Mouse (Mus musculus): ENCODE measurements around the gene 4931428F04Rik. TPM values are rescaled to one million over a fixed set of nuclear protein-coding genes. Genes with fewer than 3 reads are reported as not detected.
"Not testable (repeated sequence)": the region's sequence is repeated elsewhere in the genome, so short reads cannot be mapped to it uniquely, and the experiment has no call there.

The 4931428F04Rik gene
- polyA plus RNA-seq, 1 experiment = 1.6 TPM

DNA sequence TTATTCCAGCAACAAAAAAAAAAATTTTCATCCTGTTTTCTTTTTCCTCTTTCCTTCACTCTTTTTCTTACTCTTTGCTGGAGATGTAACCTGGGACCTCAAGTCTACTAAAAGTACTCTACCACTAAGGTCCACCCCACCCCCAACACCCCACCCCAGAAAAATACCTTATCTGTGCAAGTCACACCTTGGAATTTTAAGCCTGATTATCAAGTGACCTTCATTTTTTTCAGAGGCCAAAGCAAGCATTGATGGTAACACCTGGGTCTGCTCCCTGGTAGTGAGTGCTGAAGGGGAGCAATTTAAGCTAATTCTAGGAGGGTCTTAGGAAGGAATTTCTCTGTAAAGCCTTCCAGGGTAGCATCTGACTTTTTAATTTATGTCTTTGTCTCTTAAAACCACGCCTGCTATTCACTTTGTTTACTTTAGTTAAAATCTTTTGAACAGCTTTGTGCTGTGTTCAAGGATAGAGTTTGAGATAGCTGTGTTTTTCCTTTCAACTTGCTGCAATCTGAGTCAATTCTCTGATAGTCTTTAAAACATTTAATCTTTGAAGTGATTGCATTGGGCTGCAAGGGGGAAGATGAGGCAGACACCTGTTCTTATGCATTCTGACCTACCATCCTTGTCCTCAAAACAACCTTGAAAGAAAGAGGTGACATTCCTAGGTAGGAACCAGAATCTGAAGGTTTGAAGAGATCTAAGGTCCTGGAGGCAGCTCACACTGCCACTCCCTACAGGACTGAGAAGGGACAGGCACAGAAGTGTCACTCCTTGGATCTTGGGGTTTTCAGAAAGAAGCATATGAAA is 56.3 kb downstream of the 4931428F04Rik start:
- Histone ChIP-seq H3K36me3 (replicated peaks; ENCODE audit: low read length) (peaks cover 68% of the 10 kb centered on the region), H3K4me3 (replicated peaks) (no peak overlapping the region), H3K4me1 (peaks cover 28% of the 10 kb centered on the region), H3K9me3 (no peaks in the 10 kb centered on the region), H3K27me3 (replicated peaks) (no peaks in the 10 kb centered on the region)
- TF ChIP-seq FLI1 (IDR thresholded peaks at IDR 0.05; ENCODE audit: low read length) (no peak), GATA1 (IDR thresholded peaks at IDR 0.05; ENCODE audit: borderline replicate concordance, low read length) (no peak)

DNA sequence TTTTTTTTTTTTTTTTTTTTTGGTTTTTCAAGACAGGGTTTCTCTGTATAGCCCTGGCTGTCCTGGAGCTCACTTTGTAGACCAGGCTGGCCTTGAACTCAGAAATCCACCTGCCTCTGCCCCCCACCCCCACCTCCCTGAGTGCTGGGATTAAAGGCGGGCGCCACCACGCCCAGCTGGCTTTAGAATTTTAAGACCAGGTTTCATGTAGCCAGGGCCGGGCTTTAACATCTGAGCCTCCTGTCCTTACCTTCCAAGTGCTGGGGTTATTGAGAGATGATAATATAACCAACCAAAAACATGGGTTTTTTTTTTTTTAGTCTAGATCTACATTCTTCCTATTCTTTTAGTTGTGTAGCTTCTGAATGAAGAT is 57.4 kb downstream of the 4931428F04Rik start:
- H3K9me3 ChIP-seq; H3K4me3 ChIP-seq (replicated peaks); H3K27me3 ChIP-seq (replicated peaks): not testable (repeated sequence)
- H3K4me1 ChIP-seq = peaks cover 29% of the 10 kb centered on the region
- peaks cover 64% of the 10 kb centered on the region for H3K36me3 ChIP-seq (replicated peaks; ENCODE audit: low read length)

DNA sequence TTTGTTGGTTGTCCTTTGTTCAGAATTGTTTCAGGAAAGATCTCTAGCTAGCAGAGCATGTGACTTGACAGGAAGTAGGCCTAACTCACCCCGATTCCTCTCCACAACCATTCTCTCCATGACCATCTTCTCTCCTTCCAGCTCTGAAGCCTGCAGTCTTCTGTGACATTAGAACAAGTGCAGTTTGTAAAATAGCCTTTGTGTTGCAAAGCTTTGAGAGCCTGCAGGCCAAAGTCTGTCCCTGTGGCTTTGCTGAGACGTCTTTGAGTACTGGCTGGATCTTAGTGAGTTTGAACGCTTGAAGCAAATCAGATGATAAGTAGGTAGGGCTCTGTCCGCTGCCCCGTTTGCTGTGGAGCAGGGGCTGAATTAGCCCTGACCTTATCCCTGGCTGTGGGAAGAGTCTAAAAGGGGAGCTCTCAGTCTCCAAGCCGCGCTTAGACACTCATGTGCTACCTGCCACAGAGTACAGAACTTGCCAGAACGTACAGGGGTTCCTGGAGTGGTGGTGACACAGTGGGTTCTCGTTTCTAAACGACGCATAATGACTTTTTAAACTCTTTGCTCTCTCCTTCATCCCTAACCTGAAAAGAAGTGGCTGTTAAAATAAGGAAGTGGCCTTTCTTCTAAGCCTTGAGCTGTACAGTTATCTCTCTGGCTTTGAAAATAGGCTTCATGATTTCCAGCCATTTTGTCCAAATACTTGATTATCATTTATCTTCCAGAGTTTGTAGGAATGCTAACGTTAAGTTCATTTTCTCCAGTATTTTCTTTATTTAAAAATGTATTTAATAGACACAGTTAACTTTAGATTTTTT is 58.0 kb downstream of the 4931428F04Rik start:
- Histone ChIP-seq H3K4me1 (peaks cover 34% of the 10 kb centered on the region), H3K9me3 (no peaks in the 10 kb centered on the region), H3K27me3 (replicated peaks) (no peaks in the 10 kb centered on the region), H3K4me3 (replicated peaks) (no peak overlapping the region), H3K36me3 (replicated peaks; ENCODE audit: low read length) (peaks cover 59% of the 10 kb centered on the region)
- no peak for TF ChIP-seq GATA1 (IDR thresholded peaks at IDR 0.05; ENCODE audit: borderline replicate concordance, low read length)
- no peak for TF ChIP-seq FLI1 (IDR thresholded peaks at IDR 0.05; ENCODE audit: low read length)

Other genes with a start within 250 kb of the 4931428F04Rik start
- gene Ces3a, start 241.3 kb downstream of the 4931428F04Rik start, polyA plus RNA-seq (2012; ENCODE audit: insufficient read depth, low replicate concordance) = not detected in 2 replicates
- gene Ces3b, start 206.1 kb downstream of the 4931428F04Rik start, polyA plus RNA-seq (2012; ENCODE audit: insufficient read depth, low replicate concordance) = not detected in 2 replicates
- not detected in 2 replicates for gene Ces4a, start 158.1 kb downstream of the 4931428F04Rik start, polyA plus RNA-seq (2012; ENCODE audit: insufficient read depth, low replicate concordance)
- 2.1 and 15.3 TPM in 2 replicates for gene Cbfb, start 119.2 kb downstream of the 4931428F04Rik start, polyA plus RNA-seq (2012; ENCODE audit: insufficient read depth, low replicate concordance)
- gene D230025D16Rik, start 64.7 kb downstream of the 4931428F04Rik start, polyA plus RNA-seq (2012; ENCODE audit: insufficient read depth, low replicate concordance) = 1.4 and 2.1 TPM in 2 replicates
- gene B3gnt9, start 34.7 kb downstream of the 4931428F04Rik start, polyA plus RNA-seq (2012; ENCODE audit: insufficient read depth, low replicate concordance) = 4.9 and 14.6 TPM in 2 replicates
- gene Tradd, start 25.3 kb downstream of the 4931428F04Rik start, polyA plus RNA-seq (2012; ENCODE audit: insufficient read depth, low replicate concordance) = 32.6 and 35.8 TPM in 2 replicates
- 6.2 and 8.9 TPM in 2 replicates for gene Fbxl8, start 25.2 kb downstream of the 4931428F04Rik start, polyA plus RNA-seq (2012; ENCODE audit: insufficient read depth, low replicate concordance)
- gene Hsf4, start 20.1 kb downstream of the 4931428F04Rik start, polyA plus RNA-seq (2012; ENCODE audit: insufficient read depth, low replicate concordance) = 0.73 TPM in 1 of 2 replicates, not detected in the other
- 0.41 TPM in 1 of 2 replicates, not detected in the other for gene Nol3, start 13.7 kb downstream of the 4931428F04Rik start, polyA plus RNA-seq (2012; ENCODE audit: insufficient read depth, low replicate concordance)
- gene Exoc3l, start 6.2 kb upstream of the 4931428F04Rik start, polyA plus RNA-seq (2012; ENCODE audit: insufficient read depth, low replicate concordance) = 76.3 and 141 TPM in 2 replicates
- 39.4 and 41.2 TPM in 2 replicates for gene E2f4, start 7.8 kb upstream of the 4931428F04Rik start, polyA plus RNA-seq (2012; ENCODE audit: insufficient read depth, low replicate concordance)
- 0.63 TPM in 1 of 2 replicates, not detected in the other for gene Elmo3, start 15.7 kb upstream of the 4931428F04Rik start, polyA plus RNA-seq (2012; ENCODE audit: insufficient read depth, low replicate concordance)
- gene Lrrc29, start 36.4 kb upstream of the 4931428F04Rik start, polyA plus RNA-seq (2012; ENCODE audit: insufficient read depth, low replicate concordance) = 13.0 and 15.5 TPM in 2 replicates
- 61.6 and 71.6 TPM in 2 replicates for gene Tmem208, start 36.5 kb upstream of the 4931428F04Rik start, polyA plus RNA-seq (2012; ENCODE audit: insufficient read depth, low replicate concordance)
- gene Fhod1, start 58.1 kb upstream of the 4931428F04Rik start, polyA plus RNA-seq (2012; ENCODE audit: insufficient read depth, low replicate concordance) = 78.6 and 155 TPM in 2 replicates
- gene Slc9a5, start 59.0 kb upstream of the 4931428F04Rik start, polyA plus RNA-seq (2012; ENCODE audit: insufficient read depth, low replicate concordance) = 4.1 and 16.4 TPM in 2 replicates
- 0.02 TPM in 1 of 2 replicates, not detected in the other for gene Plekhg4, start 83.4 kb upstream of the 4931428F04Rik start, polyA plus RNA-seq (2012; ENCODE audit: insufficient read depth, low replicate concordance)
- not detected in 2 replicates for gene Kctd19, start 123.6 kb upstream of the 4931428F04Rik start, polyA plus RNA-seq (2012; ENCODE audit: insufficient read depth, low replicate concordance)
- not detected in 2 replicates for gene Lrrc36, start 123.7 kb upstream of the 4931428F04Rik start, polyA plus RNA-seq (2012; ENCODE audit: insufficient read depth, low replicate concordance)
- gene Tppp3, start 181.7 kb upstream of the 4931428F04Rik start, polyA plus RNA-seq (2012; ENCODE audit: insufficient read depth, low replicate concordance) = 2.5 and 3.3 TPM in 2 replicates
- 5.4 and 9.0 TPM in 2 replicates for gene Zdhhc1, start 207.0 kb upstream of the 4931428F04Rik start, polyA plus RNA-seq (2012; ENCODE audit: insufficient read depth, low replicate concordance)
- 0.12 TPM in 1 of 2 replicates, not detected in the other for gene Hsd11b2, start 228.9 kb upstream of the 4931428F04Rik start, polyA plus RNA-seq (2012; ENCODE audit: insufficient read depth, low replicate concordance)

Measured in megakaryocyte, embryonic 14.5 days (primary cell).